Mouse (Mus musculus): ENCODE measurements around the gene Mal.

Gene Mal

DNA sequence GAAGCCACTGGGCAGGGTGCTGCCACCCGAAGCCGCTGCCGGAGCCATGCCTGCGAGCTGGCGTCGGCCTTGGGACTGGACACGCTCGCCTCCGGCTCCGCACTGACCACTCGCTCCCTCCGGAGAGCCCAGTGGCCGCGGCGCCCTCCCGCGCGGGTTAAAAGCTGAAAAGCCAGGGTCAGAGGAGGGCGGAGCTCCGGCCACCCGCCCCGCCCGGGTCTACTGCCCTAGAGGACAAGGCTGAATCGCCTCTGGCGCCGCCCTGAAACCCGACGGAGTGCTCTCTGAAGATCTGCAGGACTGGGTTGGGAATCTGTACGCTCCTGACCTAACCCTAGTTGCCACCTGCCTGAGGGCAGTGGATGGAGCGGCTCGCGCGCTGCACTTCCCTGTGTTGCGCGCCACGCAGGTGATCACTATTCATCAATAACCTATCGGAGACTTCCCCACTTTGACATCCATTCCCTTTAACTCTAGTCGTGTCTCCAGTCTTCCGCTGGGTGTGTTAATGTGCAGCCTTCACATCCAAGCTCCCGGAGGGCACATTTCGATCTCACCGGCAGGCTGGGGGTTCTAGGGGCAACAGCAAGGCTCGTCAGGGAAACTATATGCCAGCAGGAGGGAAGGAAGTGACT is at the start of gene Mal:
Gene Mal (minus strand): TSS at position 610 of the 635 bp plus-strand sequence.
- peak; percentile 11 for DNase-seq (ENCODE audit: low read depth, low spot score)

DNA sequence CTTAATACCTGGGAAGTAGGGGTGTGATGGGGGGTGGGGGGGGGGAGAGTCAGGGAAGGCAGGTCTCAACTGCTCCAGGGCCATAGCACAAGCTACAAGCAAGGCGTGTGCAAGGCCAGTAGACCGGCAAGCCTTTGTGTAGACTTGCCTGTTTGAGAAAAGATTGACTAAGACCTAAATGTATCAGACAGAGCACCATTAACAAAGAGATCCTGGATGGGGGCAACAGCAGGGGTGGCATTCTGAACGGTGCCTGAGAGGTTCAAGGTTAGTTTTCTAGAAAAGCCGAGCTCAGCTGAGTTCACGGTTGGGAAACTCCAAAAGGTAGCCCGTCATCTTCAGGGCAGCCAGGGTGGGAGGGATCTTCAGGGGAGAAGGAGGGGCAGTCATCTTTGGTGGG is 48.8 kb upstream of the Mal start:
- DNase-seq (ENCODE audit: low read depth, low spot score): no peak

DNA sequence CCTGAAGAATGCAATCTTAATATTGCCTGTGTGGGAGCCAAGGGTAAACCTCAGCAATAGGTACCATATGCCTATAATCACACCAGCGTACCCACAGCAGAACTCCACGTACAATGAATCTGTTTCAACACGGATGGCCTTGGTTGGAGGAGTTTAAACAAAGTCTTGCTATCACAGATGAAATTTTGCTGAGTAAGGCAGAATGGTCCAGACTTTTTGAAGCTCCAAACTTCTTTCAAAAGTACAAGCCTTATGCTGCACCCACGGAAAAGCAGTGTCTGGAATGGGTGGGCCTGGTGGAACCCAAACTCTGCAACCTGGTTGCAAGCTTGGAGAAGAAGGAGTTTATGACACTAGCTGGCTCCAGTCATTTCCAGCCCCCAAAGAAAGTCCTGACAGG is 32.7 kb upstream of the Mal start:
- no peak for DNase-seq (ENCODE audit: low read depth, low spot score)

DNA sequence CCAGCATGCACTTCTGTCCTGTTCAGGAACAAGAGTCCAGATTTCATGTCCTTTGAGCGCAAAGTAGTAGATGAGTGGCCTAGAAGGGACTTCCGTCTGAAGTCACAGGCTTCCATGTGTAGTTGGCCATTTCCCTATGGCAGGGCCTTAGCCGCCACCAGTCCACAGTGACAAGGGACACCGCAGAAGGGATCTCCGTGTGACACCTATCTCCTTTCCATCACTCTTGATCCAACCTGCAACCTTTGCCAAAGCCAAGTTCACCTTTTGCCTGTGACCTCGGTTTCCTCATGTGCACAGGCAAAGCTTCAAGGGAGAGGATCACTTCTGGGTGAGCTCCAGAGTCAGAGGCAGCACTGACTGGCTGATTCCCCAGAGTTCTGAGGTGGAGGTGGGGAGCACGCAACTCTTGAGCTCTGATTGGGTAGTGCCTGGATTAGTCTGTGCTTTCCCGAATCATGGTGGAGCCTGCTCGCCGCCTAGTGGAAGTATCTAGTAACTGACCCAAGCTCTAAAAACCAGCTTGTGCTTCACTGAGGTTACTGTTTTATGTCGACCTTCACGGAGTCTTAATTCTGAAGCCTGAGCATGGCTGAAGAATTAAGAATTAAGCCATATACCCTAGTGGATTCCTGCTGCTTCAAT is 27.3 kb upstream of the Mal start:
- peak; percentile 93 for DNase-seq (ENCODE audit: low read depth, low spot score)

DNA sequence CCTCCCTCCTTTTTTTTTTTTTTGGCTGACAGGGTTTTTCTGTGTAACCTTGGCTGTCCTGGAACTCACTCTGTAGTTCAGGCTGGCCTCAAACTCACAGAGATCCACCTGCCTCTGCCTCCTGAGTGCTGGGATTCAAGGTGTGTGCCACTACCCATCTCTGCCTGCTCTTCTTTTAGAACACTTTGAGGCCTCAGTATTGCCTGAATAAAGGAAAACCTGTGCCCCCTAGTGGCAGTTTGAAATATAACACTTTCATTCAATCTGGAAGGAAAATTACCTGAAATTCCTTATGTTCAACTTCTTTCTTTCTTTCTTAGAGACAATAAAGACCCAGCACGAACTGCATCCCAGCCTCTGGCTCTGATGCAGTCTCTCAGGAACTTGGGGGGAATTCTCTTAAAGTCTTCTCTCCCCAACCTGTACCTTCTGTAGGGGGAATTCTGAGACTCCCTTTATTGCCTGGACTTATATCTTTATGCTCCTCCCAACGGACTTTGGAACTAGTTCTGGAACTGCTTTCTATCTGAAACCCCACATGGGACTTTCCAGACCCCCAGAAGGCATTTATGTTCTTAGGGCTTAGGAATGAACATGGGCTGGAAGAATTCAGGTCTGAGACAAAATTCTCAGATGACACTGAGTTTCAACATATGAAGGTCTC is 11.5 kb upstream of the Mal start:
- DNase-seq (ENCODE audit: low read depth, low spot score): peak; percentile 39

DNA sequence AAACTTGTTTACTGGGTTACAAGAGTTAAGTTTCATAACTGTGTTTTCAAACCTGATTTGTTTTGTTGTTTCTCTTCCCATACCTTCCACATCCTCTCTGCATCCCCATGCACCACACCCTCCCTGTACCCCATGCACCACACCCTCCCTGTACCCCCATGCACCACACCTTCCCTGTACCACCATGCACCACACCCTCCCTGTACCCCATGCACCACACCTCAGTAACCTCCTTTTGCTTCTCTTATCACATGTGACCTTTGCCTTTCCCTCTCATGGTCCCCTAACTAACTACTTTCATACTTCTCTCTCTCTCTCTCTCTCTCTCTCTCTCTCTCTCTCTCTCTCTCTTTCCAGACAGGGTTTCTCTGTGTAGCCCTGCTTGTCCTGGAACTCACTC is 10.5 kb upstream of the Mal start:
- DNase-seq (ENCODE audit: low read depth, low spot score): no peak

DNA sequence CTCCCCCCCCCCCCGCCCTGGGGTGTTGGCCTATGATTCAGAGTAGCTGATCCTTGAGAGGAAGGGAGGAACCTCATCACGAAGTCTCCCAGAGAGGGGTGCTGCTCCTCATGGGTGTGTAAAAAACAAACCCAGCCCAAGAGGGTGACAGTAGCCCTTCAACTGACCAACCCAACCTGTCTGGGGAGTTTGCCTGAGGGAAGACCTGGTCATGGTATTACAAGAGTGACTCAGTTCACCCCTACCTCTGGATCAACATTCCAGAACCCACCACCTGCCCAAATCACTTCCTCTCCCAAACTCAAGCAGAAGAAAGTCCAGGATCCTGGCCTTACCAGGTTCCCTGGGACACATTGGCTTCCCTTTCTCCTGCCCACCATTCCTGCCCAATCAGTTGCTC is 6.2 kb upstream of the Mal start:
- DNase-seq (ENCODE audit: low read depth, low spot score): no peak

DNA sequence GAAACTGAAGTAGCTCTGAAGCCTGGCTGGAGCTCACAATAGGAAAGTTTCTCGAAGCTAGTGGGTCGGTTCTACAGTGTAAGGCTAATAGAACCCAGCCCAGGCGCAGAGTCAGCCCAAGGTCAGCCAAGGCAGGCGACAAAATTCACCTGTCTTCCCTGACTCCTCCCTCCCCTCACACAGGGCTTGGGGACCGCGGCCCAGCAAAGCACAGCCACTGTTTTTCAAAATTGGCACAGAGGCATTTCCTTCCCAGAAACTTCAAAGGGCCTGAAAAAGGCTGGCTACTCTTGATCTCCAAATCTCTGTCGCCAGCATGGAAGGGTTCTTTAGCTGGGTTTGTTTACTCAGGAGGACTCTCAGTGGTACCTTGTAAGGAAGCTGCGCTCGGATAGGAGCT is 1.1 kb downstream of the Mal start:
- peak; percentile 10 for DNase-seq (ENCODE audit: low read depth, low spot score)

DNA sequence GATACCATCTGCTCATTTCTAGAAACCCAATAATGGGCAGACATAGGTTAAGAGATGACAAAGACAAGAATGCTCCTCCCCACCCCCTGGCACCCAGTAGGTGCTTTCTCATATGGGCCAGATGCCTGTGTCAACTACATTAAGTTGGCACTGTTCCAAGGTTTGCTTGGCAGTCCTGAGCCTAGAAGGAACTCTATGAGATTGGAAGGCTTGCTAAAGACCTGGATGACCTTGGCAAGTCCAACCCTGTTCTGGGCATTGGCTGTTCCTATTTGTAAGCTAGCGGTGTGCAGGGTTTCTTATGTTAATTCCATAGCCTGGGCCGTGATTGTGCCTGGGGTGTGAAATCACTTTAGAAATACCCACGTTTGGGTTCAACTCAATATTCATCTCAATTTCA is 1.7 kb downstream of the Mal start:
- peak; percentile 44 for DNase-seq (ENCODE audit: low read depth, low spot score)

DNA sequence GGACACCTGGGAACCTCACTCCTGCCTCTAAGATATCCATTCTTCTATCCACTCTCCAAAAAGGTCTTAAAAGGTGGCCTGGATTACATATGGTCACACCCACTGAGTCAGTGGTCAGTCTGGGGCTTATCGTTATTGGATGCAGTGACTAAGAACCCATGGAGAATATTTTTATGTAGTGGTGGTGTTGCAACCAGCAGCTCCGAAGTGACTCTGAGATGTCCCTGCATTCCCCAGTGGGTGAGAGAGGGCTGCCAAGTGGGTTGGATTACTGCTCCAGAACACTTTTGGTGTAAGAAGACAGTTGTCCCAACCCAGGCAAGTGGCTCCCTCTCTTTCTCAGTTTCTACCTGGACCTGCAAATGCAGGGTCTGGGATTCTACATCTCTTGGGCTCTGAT is 3.7 kb downstream of the Mal start:
- DNase-seq (ENCODE audit: low read depth, low spot score): no peak

DNA sequence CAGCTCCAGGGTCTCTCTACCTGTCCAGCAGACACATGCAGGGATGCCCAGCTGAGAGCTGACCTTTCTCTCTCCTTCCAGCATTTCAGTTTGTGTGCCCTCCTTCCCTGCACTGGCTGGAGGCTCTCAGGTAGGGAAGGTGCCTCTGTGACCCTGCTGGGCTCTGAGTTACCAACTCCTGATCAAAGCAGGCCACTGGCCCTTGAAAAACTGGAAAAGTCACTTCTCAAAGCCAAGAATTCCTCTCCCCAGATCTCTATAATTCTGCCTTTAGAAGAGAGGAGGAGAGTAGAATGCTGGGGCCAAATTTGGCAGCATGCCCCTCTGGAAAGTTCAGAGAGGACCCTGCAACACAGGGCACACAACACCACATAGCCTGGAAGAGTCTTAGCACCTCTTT is 4.2 kb downstream of the Mal start:
- DNase-seq (ENCODE audit: low read depth, low spot score): no peak

DNA sequence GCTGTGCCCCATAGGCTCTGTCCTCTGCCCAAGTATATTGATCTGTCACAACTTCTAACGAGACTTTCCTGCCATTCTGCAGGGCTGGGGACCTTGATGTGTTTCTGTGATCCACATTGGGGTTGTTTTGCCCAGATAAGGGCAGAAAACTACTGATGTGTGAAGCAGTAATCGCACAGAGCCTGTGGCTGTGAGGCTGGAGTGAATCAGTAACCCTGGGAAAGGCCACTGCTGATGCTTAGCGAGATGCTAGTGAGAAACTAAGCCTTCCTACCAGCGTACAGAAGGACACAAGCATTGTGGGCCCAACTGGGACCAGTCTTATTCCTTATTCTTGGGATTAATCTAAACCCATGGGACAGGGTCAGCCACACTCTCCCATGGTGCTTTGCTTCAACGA is 4.9 kb downstream of the Mal start:
- DNase-seq (ENCODE audit: low read depth, low spot score): no peak

DNA sequence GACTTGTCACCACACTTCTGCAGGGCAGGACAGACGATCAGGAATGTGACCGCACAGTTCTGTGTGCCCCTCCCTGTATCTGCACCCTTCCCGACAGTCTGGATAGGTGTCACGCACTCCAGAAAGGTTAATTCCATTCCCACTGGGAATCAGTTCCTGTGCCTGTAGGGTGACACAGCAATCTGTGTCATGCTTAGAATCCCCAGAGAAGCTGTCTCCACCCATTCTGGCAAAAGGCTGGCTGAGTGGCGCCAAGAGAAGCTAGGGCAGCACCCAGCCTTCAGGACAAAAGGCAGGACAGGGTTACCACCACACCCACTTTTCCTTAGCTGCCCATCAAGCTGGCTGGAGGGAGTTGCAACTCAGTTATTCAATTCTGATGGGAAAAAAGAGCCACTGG is 6.6 kb downstream of the Mal start:
- peak; percentile 6 for DNase-seq (ENCODE audit: low read depth, low spot score)

DNA sequence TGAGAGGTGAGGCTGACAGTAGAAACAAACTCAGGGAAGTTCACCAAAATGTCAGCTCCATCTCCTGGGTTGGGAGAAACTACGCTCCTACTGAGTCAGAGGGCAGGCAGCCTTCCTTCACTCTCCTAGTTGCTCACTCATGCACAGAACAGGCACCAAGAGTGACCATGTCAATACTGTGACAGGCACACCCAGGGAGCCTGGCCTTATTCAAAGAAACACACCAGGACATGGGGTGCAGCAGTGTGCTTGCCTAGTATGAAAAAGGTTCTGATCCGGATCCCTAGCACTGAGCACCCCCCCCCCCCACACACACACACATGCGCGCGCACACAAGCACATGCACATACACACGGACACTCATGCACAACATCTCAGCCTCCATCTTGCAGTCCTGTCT is 8.3 kb downstream of the Mal start:
- DNase-seq (ENCODE audit: low read depth, low spot score): no peak

DNA sequence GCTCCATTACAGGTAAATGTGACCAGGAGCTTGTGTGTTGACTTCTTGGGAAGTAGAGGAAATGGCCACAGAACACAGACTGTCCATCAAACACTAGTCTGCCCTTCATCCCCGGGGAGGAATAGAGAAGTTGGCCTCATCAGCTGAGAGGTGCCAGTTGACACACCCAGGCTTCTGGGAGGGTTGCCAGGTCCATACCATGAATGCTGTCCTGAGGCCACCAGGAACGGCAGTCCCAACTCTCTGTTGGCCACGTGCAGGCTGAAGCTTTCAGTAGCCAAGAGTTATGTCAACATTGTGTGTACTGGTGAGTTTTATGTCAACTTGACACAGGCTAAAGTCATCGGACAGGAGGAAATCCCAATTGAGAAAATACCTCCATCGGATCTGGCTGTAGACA is 9.6 kb downstream of the Mal start:
- DNase-seq (ENCODE audit: low read depth, low spot score): no peak

DNA sequence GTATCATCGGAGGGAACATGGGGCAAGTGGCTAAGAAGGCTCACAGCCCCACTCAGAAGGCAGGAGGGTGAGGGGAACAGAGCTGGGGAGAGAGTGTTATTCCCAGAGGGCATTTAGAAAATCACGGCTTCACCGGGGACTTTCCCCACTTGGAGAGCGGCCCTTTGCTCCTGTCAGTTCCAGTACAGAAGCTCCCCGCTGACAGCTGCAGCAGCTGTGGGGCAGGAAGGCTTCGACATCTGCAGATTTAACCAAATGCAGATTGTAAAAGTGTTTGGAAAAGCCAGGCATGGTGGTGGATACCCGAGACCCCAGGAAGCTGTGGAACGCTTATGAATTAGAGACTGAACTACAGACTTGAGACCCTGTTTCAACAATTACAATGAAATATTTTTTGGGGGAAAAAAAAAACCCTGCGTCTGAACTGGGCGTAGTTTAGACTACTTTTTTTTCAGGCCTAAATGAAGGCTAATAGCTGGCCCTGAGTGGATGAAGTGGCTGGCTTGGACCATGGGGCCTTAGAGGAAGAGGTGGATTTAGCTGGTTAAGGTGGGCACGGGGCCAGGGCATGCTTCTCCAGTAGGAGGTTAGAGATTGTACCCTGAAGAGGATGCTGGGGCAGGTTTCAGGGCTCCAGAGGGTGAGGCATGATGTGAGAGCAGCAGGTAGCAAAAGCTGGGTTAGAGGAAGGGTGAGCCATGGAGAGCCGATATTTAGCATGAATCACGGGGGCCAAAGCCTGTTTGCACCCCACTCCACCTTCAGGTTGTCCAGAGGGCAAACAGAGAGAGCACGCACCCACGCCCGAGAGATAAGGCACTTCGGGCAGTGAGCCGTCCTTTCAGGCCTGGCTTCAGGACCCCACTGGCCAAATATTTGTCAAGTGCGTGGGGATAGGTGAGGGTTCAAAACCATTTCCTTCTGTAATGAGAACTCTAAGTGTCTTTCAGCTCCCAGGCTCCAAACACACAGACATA is 12.5 kb downstream of the Mal start:
- DNase-seq (ENCODE audit: low read depth, low spot score): no peak

DNA sequence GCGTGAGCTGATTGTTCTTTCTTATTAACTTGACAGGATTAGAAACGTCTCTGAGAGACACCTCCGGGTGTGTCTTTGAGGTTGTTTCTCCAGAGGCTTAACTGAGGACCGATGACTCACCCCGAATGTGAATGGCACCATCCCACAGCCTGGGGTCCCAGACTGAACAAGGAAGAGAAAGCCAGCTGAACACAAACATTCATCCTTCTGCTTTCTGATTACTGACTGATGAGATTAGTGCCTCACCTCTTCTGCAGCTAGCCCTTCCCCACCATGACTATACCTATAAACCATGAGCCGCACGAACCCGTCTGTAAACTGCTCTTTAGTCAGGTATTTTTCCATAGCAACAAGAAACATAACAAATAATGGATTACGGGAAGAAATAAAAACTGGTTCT is 17.5 kb downstream of the Mal start:
- no peak for DNase-seq (ENCODE audit: low read depth, low spot score)

DNA sequence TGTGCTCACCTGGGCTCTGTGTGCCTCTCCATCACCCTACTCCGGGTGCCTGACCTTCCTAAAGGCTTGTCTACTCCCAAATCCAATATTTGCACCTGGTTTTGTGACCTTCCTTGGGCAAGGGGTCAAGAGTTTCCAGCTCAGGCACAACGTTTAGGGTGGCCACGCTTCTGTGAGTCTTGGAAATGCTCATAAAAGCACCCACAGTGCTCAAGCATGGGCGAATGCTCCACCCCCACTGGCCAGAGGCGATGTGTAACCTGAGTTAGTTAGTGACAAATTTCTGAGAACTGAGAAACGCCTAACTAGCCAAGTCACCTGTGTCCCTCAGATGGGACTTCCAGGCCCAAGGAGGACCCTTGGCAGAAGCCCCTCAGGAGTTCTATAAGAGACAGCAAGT is 20.9 kb downstream of the Mal start:
- no peak for DNase-seq (ENCODE audit: low read depth, low spot score)

DNA sequence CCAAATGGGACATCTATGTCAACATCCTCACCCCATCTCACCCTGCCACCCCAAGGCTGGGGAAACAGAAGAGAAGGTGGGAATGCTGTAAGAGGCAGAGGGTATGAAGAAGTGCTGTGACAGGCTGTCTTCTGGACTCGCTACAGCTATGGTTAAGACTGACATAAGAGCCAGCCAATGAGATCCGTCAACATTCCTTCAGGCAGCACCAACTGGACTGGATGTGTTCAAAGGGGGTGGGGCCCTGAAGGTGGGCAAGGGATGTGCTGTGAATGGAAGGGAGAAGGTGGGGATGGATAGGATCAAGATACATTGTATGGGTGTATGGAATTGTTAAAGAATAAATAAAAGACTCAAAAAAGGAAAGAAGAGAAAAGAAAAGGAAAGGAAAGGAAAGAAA is 23.9 kb downstream of the Mal start:
- DNase-seq (ENCODE audit: low read depth, low spot score): peak; percentile 21

DNA sequence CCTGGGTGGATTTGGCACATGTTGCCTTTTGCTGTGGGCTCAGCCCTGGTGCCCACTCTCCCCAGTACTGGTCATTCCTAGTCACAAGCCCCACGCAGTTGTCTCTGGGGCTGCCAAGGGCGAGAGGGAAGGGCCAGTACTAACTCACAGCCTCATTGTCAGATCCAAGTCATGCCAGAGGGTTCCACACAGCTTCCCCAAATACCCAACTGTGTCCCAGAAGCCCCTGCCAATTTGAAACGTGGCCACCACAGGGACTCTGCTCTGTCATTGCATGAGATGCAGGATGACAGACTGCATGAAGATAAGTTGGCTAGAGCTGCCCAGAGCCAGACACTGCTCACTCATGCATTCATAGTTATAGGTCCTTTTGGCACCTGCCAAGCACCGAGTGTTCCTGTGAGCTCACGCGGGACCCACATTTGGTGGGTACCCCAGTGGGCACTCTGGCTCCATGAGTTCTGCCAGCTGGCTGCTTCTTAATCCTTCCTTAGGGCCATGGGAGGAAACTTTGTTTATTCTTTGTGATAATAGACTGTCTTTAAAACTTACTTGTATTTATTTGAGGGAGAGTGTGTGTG is 28.4 kb downstream of the Mal start:
- no peak for DNase-seq (ENCODE audit: low read depth, low spot score)

DNA sequence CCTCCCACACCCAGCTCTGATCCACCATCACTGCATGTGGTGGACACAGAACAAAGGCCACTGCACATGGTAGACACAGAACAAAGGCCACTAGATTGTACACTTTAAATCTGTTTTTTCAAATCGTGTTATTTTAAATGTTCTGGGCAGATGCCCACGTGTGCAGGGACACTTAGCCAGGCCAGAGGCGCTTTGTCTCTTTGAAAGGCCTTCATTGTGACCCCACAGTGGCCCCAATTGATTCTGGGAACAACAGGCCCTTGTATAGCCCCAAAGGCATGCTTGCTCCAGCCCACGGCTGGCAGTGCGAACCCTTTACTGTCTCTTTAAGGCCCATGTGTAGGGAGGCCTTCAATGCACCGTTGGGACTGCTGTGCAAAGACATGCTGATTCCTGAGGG is 29.1 kb downstream of the Mal start:
- DNase-seq (ENCODE audit: low read depth, low spot score): no peak

DNA sequence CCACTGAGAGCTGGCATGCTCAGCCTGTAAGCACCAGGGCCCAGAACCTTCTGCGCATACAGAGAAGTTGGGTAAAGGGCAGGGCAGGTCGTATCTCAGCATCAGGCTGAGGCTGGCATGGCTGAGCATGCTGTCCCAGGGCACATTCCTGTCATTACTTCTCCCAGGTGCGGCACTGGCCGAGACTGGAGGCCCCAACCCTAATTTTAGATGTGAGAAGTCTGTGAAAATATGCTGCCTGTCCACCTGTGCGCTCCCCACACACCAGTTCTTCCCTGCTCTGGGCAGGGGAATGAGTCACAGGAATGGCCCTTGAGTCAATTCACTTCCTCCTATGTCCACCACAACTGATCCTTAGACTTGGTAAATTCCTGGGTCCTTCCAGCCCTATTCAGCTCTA is 30.8 kb downstream of the Mal start:
- DNase-seq (ENCODE audit: low read depth, low spot score): no peak
